8 mouse cellular contexts compared by ENCODE assay signal in genomic region chr1:44102939-44103338, GRCm38 (mm10). TPM values are rescaled to one million over a fixed set of nuclear protein-coding genes. Genes with fewer than 3 reads are reported as not detected.
DNase-seq lines count a peak whose midpoint lies in the region; ATAC-seq and TF ChIP-seq lines count a peak whose summit lies in the region.

No protein-coding gene starts in this region.

- H3K27me3 ChIP-seq in liver, embryonic 11.5 days (replicated peaks; ENCODE audit: control insufficient read depth, insufficient read depth, low read length) = no peaks in the 10 kb centered on the region
- no peaks in the 10 kb centered on the region for H3K27me3 ChIP-seq in hindbrain, embryonic 15.5 days
- H3K27me3 ChIP-seq in myocyte (ENCODE audit: control insufficient read depth, insufficient read depth, insufficient read length) = no peaks in the 10 kb centered on the region

- no peak for TF ChIP-seq POLR2A in cortical plate, adult 2 months (IDR thresholded peaks at IDR 0.05; ENCODE audit: extremely low read depth, insufficient read depth, low read length)
- TF ChIP-seq POLR2A in myocyte (IDR thresholded peaks at IDR 0.05; ENCODE audit: insufficient read length, low read depth) = no peak

- peak overlapping the region; percentile 75 for H3K4me2 ChIP-seq in liver, embryonic 11.5 days
- peak overlapping the region; percentile 84 for H3K4me2 ChIP-seq in hindbrain, embryonic 15.5 days
- H3K4me2 ChIP-seq in myocyte (ENCODE audit: low read depth) = peak overlapping the region; percentile 82

- peaks cover 6% of the 10 kb centered on the region; the same call in 1 of the 2 replicates for H3K4me1 ChIP-seq in liver, embryonic 11.5 days (replicated peaks; ENCODE audit: control insufficient read depth, insufficient read depth, low read length)
- no peaks in the 10 kb centered on the region for H3K4me1 ChIP-seq in cortical plate, adult 2 months (ENCODE audit: control insufficient read depth, insufficient read depth, low read length)
- peaks cover 14% of the 10 kb centered on the region for H3K4me1 ChIP-seq in hindbrain, embryonic 15.5 days (replicated peaks)

- peak overlapping the region; percentile 91 for H3K4me3 ChIP-seq in liver, embryonic 11.5 days (ENCODE audit: low read depth, low read length)
- peak overlapping the region; percentile 41; the same call in 1 of the 2 replicates for H3K4me3 ChIP-seq in cortical plate, adult 2 months (ENCODE audit: insufficient read depth, low read length)
- H3K4me3 ChIP-seq in hindbrain, embryonic 15.5 days = peak overlapping the region; percentile 65
- H3K4me3 ChIP-seq in myocyte = peak overlapping the region; percentile 53

- H3ac ChIP-seq in myocyte (ENCODE audit: control insufficient read depth, insufficient read length) = no peak overlapping the region

- peaks cover 9% of the 10 kb centered on the region; the same call in 1 of the 2 replicates for H3K36me3 ChIP-seq in liver, embryonic 11.5 days (ENCODE audit: control insufficient read depth, insufficient read depth, low read length)
- H3K36me3 ChIP-seq in hindbrain, embryonic 15.5 days = peaks cover 18% of the 10 kb centered on the region
- peaks cover 24% of the 10 kb centered on the region for H3K36me3 ChIP-seq in myocyte (ENCODE audit: control insufficient read depth, insufficient read depth)

- ATAC-seq in liver, embryonic 11.5 days (replicated peaks; ENCODE audit: low FRiP score) = no peak
- ATAC-seq in hindbrain, embryonic 15.5 days (ENCODE audit: low FRiP score, low read depth) = no peak

- no peak for TF ChIP-seq CTCF in cortical plate, adult 2 months (IDR thresholded peaks at IDR 0.05; ENCODE audit: extremely low read depth, insufficient read depth, low read length)

- no peaks in the 10 kb centered on the region for H3K9me3 ChIP-seq in liver, embryonic 11.5 days (ENCODE audit: control insufficient read depth, low read length)
- no peaks in the 10 kb centered on the region for H3K9me3 ChIP-seq in hindbrain, embryonic 15.5 days

- H3K79me2 ChIP-seq in myocyte (ENCODE audit: control insufficient read depth, insufficient read depth) = peaks cover 19% of the 10 kb centered on the region

- H3K27ac ChIP-seq in liver, embryonic 11.5 days (ENCODE audit: low read depth, low read length) = 0 out of 2 replicates have a peak overlapping the region, but pooled peaks have one; percentile 94
- H3K27ac ChIP-seq in cortical plate, adult 2 months (ENCODE audit: insufficient read depth, low read length) = no peak overlapping the region
- 0 out of 2 replicates have a peak overlapping the region, but pooled peaks have one; percentile 2 for H3K27ac ChIP-seq in hindbrain, embryonic 15.5 days (replicated peaks)

- DNase-seq in liver, embryonic 11.5 days (ENCODE audit: low spot score) = peak; percentile 34
- no peak for DNase-seq in liver
- no peak for DNase-seq in urinary bladder, postnatal 36 days (ENCODE audit: low spot score in 2 of 2)
- no peak for DNase-seq in ovary, postnatal 14 days (ENCODE audit: low spot score)
- no peak for DNase-seq in layer of hippocampus, postnatal 10 days (ENCODE audit: low spot score in 2 of 2)

- WGBS in liver, embryonic 11.5 days = 26% methylated on average over 5 of the region's 5 CpGs
- 15% methylated on average over 5 of the region's 5 CpGs for WGBS in hindbrain, embryonic 15.5 days

- peak overlapping the region; percentile 62 for H3K9ac ChIP-seq in liver, embryonic 11.5 days (ENCODE audit: low read depth, low read length)
- peak overlapping the region; percentile 47; the same call in 1 of the 2 replicates for H3K9ac ChIP-seq in hindbrain, embryonic 15.5 days

TF ChIP-seq in myocyte, 11 proteins besides CTCF, POLR2A, EP300 and RAD21:
- TF ChIP-seq TCF3 (IDR thresholded peaks at IDR 0.05; ENCODE audit: insufficient read length, low read depth) (no peak), MYOG (IDR thresholded peaks at IDR 0.05; ENCODE audit: control insufficient read depth in 1 of 3, insufficient read depth in 1 of 3, insufficient read length in 2 of 3, low read depth in 2 of 3) (no peak), USF1 (IDR thresholded peaks at IDR 0.05; ENCODE audit: low read depth) (no peak), TCF12 (IDR thresholded peaks at IDR 0.05; ENCODE audit: insufficient read depth, poor library complexity, severe bottlenecking) (no peak), E2F4 (IDR thresholded peaks at IDR 0.05; ENCODE audit: insufficient read depth) (no peak), MYOD1 (IDR thresholded peaks at IDR 0.05; ENCODE audit: control insufficient read depth in 1 of 3, insufficient read length in 2 of 3, low read depth in 2 of 3) (no peak), REST (IDR thresholded peaks at IDR 0.05; ENCODE audit: insufficient read depth, insufficient read length) (no peak), POLR2AphosphoS2 (IDR thresholded peaks at IDR 0.05; ENCODE audit: insufficient read length, low read depth) (no peak), SRF (IDR thresholded peaks at IDR 0.05; ENCODE audit: control insufficient read depth, insufficient read length, low read depth) (no peak), MAX (IDR thresholded peaks at IDR 0.05; ENCODE audit: low read depth) (no peak), CEBPB (IDR thresholded peaks at IDR 0.05; ENCODE audit: insufficient read depth, poor library complexity, severe bottlenecking) (no peak)

RNA-seq across cellular contexts. Expression of gene Tex30, which starts 0.7 kb away (rescaled TPM):
- 123 and 133 TPM in 2 replicates for polyA plus RNA-seq in liver, embryonic 11.5 days (2014; fragmentation: Nextera tagmentation; extraction: Ambion mirVana)
- polyA plus RNA-seq in cortical plate, adult 2 months (2012; rRNA removed) = 6.5 and 6.6 TPM in 2 replicates
- polyA plus RNA-seq in hindbrain, embryonic 15.5 days (2015; fragmentation: Nextera tagmentation; extraction: Ambion mirVana) = 41.3 and 43.7 TPM in 2 replicates
- polyA plus RNA-seq in myocyte (2012; fragmentation: generic; extraction: Trizol) = 6.5 TPM
- 10 to 100 TPM in 1 of 2 experiments, 1 to 10 TPM in 1; 6.8 to 13.1 TPM for total RNA-seq in layer of hippocampus, postnatal 10 days (2021)

RNA-seq across cellular contexts. Expression of gene Kdelc1, which starts 15.7 kb away (rescaled TPM):
- polyA plus RNA-seq in liver, embryonic 11.5 days (2014; fragmentation: Nextera tagmentation; extraction: Ambion mirVana) = 48.8 and 53.8 TPM in 2 replicates
- polyA plus RNA-seq in cortical plate, adult 2 months (2012; rRNA removed) = 13.8 and 14.8 TPM in 2 replicates
- polyA plus RNA-seq in hindbrain, embryonic 15.5 days (2015; fragmentation: Nextera tagmentation; extraction: Ambion mirVana) = 26.8 and 29.1 TPM in 2 replicates
- 17.3 TPM for polyA plus RNA-seq in myocyte (2012; fragmentation: generic; extraction: Trizol)
- 10 to 100 TPM; 11.6 to 13.1 TPM for total RNA-seq in layer of hippocampus, postnatal 10 days (2021)

RNA-seq across cellular contexts. Expression of gene Bivm, which starts 15.8 kb away (rescaled TPM):
- polyA plus RNA-seq in liver, embryonic 11.5 days (2014; fragmentation: Nextera tagmentation; extraction: Ambion mirVana) = 13.1 and 13.3 TPM in 2 replicates
- polyA plus RNA-seq in cortical plate, adult 2 months (2012; rRNA removed) = 11.8 and 13.1 TPM in 2 replicates
- polyA plus RNA-seq in hindbrain, embryonic 15.5 days (2015; fragmentation: Nextera tagmentation; extraction: Ambion mirVana) = 29.4 and 30.4 TPM in 2 replicates
- 8.1 TPM for polyA plus RNA-seq in myocyte (2012; fragmentation: generic; extraction: Trizol)
- total RNA-seq in layer of hippocampus, postnatal 10 days (2021) = 10 to 100 TPM; 37.3 to 41.6 TPM

RNA-seq across cellular contexts. Expression of gene Gm8251, which starts 41.2 kb away (rescaled TPM):
- 0.09 and 0.21 TPM in 2 replicates for polyA plus RNA-seq in liver, embryonic 11.5 days (2014; fragmentation: Nextera tagmentation; extraction: Ambion mirVana)
- not detected in 2 replicates for polyA plus RNA-seq in cortical plate, adult 2 months (2012; rRNA removed)
- polyA plus RNA-seq in hindbrain, embryonic 15.5 days (2015; fragmentation: Nextera tagmentation; extraction: Ambion mirVana) = 0.05 TPM in 1 of 2 replicates, not detected in the other
- polyA plus RNA-seq in myocyte (2012; fragmentation: generic; extraction: Trizol) = not detected
- total RNA-seq in layer of hippocampus, postnatal 10 days (2021) = not detected

RNA-seq across cellular contexts. Expression of gene Ercc5, which starts 44.6 kb away (rescaled TPM):
- 15.0 TPM in 2 replicates for polyA plus RNA-seq in liver, embryonic 11.5 days (2014; fragmentation: Nextera tagmentation; extraction: Ambion mirVana)
- polyA plus RNA-seq in cortical plate, adult 2 months (2012; rRNA removed) = 18.7 and 20.2 TPM in 2 replicates
- 25.2 and 27.7 TPM in 2 replicates for polyA plus RNA-seq in hindbrain, embryonic 15.5 days (2015; fragmentation: Nextera tagmentation; extraction: Ambion mirVana)
- 5.1 TPM for polyA plus RNA-seq in myocyte (2012; fragmentation: generic; extraction: Trizol)
- 10 to 100 TPM; 22.2 to 25.3 TPM for total RNA-seq in layer of hippocampus, postnatal 10 days (2021)

Comparison
In these comparisons a context has a peak if more than half of its experiments do, and no peak if none do; other contexts are left out.
1. H3K4me3 ChIP-seq: peak in every context shown above with its lines; median percentile 91 in liver, embryonic 11.5 days; 65 in hindbrain, embryonic 15.5 days; 53 in myocyte; 41 in cortical plate, adult 2 months.